Mouse (Mus musculus): ENCODE results near the gene Fam53b. TPM values are rescaled to one million over a fixed set of nuclear protein-coding genes. Genes with fewer than 3 reads are reported as not detected.

Fam53b gene
- polyA plus RNA-seq, 1 experiment from 2014 or later, result 14.7 TPM

DNA sequence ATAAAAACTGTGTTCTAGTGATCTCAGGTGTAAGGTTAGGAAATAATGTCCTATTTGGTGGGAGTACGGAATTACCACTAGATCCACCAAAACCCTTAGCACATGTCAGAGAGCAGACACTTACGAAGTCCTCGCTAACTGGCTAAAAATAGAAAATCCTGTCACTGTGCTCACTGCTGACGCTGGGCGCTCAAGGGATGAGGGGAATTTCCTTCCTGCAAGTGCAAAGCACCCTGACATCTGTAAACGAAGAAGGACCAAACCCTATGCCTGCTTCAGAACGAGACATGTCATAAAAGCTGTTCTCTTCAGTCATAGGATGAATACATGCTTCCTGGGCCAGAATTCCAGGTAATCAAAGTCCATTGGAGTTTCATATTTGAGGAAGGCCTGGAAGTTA lies 27.7 kb downstream of the Fam53b start:
- WGBS, result 68% methylated on average over 7 of the region's 7 CpGs
- H3K4me3 ChIP-seq (ENCODE audit: low read length), result no peak overlapping the region
- no peak overlapping the region for H3K27ac ChIP-seq (ENCODE audit: low read depth, low read length)
- H3K9ac ChIP-seq (ENCODE audit: low read depth, low read length), result no peak overlapping the region
- H3K4me2 ChIP-seq (ENCODE audit: low read length), result no peak overlapping the region
- no peak for ATAC-seq
- no peaks in the 10 kb centered on the region for H3K9me3 ChIP-seq (ENCODE audit: control insufficient read depth, low read length)
- no peaks in the 10 kb centered on the region for H3K36me3 ChIP-seq (ENCODE audit: control insufficient read depth, insufficient read depth, low read length)
- H3K4me1 ChIP-seq (ENCODE audit: control insufficient read depth, insufficient read depth, low read depth, low read length), result peaks cover 28% of the 10 kb centered on the region
- no peaks in the 10 kb centered on the region for H3K27me3 ChIP-seq (replicated peaks; ENCODE audit: control insufficient read depth, insufficient read depth, low read length)

DNA sequence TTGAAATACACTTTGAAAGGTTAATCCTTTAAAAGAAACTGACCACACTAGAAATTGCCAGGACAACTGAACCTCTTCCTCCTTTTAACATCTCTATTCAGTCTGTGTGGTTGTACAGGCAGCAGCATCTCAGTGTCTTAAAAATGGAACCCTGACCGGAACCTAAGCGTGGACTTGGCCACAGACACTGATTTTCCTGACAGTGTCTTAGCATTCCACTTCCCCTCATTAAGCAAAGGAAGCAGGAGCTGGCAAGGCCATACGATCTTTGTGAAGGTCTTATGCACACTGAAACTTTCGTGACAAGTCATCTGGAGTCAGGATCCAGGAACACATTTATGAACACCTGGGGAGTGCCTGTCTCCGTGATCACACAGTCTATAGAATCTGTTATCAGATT lies 29.6 kb downstream of the Fam53b start:
- Histone ChIP-seq H3K4me2 (ENCODE audit: low read length) (no peak overlapping the region), H3K27me3 (replicated peaks; ENCODE audit: control insufficient read depth, insufficient read depth, low read length) (no peaks in the 10 kb centered on the region), H3K4me1 (ENCODE audit: control insufficient read depth, insufficient read depth, low read depth, low read length) (peaks cover 39% of the 10 kb centered on the region), H3K36me3 (ENCODE audit: control insufficient read depth, insufficient read depth, low read length) (no peaks in the 10 kb centered on the region), H3K9ac (ENCODE audit: low read depth, low read length) (no peak overlapping the region), H3K27ac (ENCODE audit: low read depth, low read length) (no peak overlapping the region), H3K4me3 (ENCODE audit: low read length) (no peak overlapping the region), H3K9me3 (ENCODE audit: control insufficient read depth, low read length) (no peaks in the 10 kb centered on the region)
- WGBS, result 75% methylated on average over 5 of the region's 5 CpGs
- ATAC-seq, result no peak

DNA sequence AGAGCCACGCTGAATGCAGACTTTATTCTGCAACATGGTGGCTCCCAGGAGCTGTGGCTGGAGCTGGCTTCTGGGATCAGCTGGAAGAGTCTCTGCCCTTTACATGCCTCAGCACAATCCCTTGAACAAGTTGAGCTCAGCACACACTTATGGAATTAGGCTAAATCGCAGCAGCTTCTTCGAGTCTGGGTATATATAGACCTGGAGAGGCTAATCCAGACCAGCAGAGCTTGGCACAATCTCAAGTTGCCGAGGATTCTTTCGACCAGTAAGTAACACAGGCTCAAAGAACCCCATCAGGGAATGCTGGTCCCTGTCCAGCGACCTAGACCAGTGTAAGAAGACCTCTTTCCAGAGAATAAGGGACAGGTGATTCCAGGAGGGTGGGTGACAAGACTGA lies 31.8 kb downstream of the Fam53b start:
- Histone ChIP-seq H3K4me1 (ENCODE audit: control insufficient read depth, insufficient read depth, low read depth, low read length) (peaks cover 38% of the 10 kb centered on the region), H3K36me3 (ENCODE audit: control insufficient read depth, insufficient read depth, low read length) (no peaks in the 10 kb centered on the region), H3K4me3 (ENCODE audit: low read length) (no peak overlapping the region), H3K4me2 (ENCODE audit: low read length) (no peak overlapping the region), H3K27ac (ENCODE audit: low read depth, low read length) (peak overlapping the region; percentile 73), H3K9me3 (ENCODE audit: control insufficient read depth, low read length) (no peaks in the 10 kb centered on the region), H3K9ac (ENCODE audit: low read depth, low read length) (no peak overlapping the region), H3K27me3 (replicated peaks; ENCODE audit: control insufficient read depth, insufficient read depth, low read length) (no peaks in the 10 kb centered on the region)
- whole genome bisulfite sequencing, result 44% methylated on average over 6 of the region's 6 CpGs
- ATAC-seq, result peak; percentile 19; the same call in 1 of the 2 replicates

DNA sequence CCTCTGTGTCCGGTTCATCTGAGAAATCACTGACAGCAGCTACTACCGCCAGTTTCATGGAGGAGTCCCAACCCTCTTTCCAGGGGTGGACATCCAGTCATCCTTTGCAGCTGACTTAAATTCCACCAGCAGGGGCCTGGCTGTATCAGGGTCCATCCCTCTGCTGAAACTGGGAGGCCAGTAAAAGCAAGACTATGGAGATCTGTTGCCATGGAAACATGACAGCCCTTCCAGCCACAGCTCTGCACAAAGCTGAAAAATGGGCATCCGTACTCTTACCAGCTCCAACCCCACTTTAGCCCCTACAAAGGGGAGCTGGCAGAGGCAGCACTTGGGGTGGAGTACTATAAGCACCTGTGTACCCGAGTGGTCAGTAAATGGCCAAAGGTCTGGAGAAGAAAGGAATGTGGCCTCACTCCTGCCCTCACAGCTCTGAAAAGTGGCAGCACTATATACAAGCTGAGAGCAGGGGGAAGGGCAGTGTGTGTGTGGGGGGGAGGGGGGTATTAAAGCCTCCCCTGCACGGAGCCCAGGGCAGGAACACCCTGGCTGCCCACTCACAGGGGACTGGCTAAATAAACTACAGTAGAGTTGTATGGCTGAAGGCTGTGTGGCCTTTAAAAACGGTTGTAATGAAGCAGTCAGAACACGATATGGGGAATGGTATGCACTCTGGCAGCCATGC lies 32.4 kb downstream of the Fam53b start:
- H3K9ac ChIP-seq (ENCODE audit: low read depth, low read length), result peak overlapping the region; percentile 8; the same call in 1 of the 2 replicates
- peak overlapping the region; percentile 9; the same call in 1 of the 2 replicates for H3K4me2 ChIP-seq (ENCODE audit: low read length)
- H3K4me3 ChIP-seq (ENCODE audit: low read length), result no peak overlapping the region

DNA sequence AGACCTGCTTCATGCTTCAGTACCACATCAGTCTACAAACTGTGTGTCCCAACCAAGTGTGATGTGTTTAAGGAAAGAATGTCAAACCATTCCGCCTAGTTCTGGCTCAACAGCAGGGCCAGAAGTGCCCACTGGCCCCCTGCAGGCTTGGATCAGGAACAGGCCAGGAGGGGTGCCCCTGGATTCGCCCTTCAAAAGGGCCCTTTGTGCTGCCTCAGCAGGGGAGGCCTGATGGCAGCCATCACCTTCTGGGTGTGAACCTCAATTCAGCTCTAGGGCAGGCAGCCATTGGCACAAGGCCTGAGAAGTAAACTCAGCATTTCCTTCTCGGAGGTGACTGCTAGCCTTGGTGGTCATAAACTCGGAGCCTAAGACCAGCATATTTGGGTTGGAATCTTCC lies 33.1 kb downstream of the Fam53b start:
- peak; percentile 57 for ATAC-seq
- 32% methylated on average over 4 of the region's 4 CpGs for WGBS
- peak overlapping the region; percentile 73 for H3K27ac ChIP-seq (ENCODE audit: low read depth, low read length)
- no peak overlapping the region; the same call in 1 of the 2 replicates for H3K9ac ChIP-seq (ENCODE audit: low read depth, low read length)
- no peak overlapping the region for H3K4me3 ChIP-seq (ENCODE audit: low read length)
- H3K4me2 ChIP-seq (ENCODE audit: low read length), result no peak overlapping the region
- no peaks in the 10 kb centered on the region for H3K27me3 ChIP-seq (replicated peaks; ENCODE audit: control insufficient read depth, insufficient read depth, low read length)
- H3K9me3 ChIP-seq (ENCODE audit: control insufficient read depth, low read length), result no peaks in the 10 kb centered on the region
- H3K4me1 ChIP-seq (ENCODE audit: control insufficient read depth, insufficient read depth, low read depth, low read length), result peaks cover 27% of the 10 kb centered on the region
- no peaks in the 10 kb centered on the region for H3K36me3 ChIP-seq (ENCODE audit: control insufficient read depth, insufficient read depth, low read length)

More for the DNA sequence above, 32.4 kb downstream of the Fam53b start:
- ATAC-seq, result peak; percentile 79
- Histone ChIP-seq H3K27ac (ENCODE audit: low read depth, low read length) (peak overlapping the region; percentile 73), H3K4me1 (ENCODE audit: control insufficient read depth, insufficient read depth, low read depth, low read length) (peaks cover 33% of the 10 kb centered on the region), H3K27me3 (replicated peaks; ENCODE audit: control insufficient read depth, insufficient read depth, low read length) (no peaks in the 10 kb centered on the region), H3K9me3 (ENCODE audit: control insufficient read depth, low read length) (no peaks in the 10 kb centered on the region), H3K36me3 (ENCODE audit: control insufficient read depth, insufficient read depth, low read length) (no peaks in the 10 kb centered on the region)
- WGBS, result 21% methylated on average over 7 of the region's 7 CpGs

- H3K36me3 ChIP-seq (ENCODE audit: control insufficient read depth, insufficient read depth, low read length), result no peaks in the 10 kb centered on the region
- no peak overlapping the region for H3K4me2 ChIP-seq (ENCODE audit: low read length)
- WGBS, result 92% methylated on average over 13 of the region's 13 CpGs
- no peak for ATAC-seq
- H3K4me3 ChIP-seq (ENCODE audit: low read length), result no peak overlapping the region
- no peak overlapping the region for H3K9ac ChIP-seq (ENCODE audit: low read depth, low read length)
- no peaks in the 10 kb centered on the region for H3K27me3 ChIP-seq (replicated peaks; ENCODE audit: control insufficient read depth, insufficient read depth, low read length)
- no peak overlapping the region for H3K27ac ChIP-seq (ENCODE audit: low read depth, low read length)
- no peaks in the 10 kb centered on the region for H3K9me3 ChIP-seq (ENCODE audit: control insufficient read depth, low read length)
- peaks cover 23% of the 10 kb centered on the region for H3K4me1 ChIP-seq (ENCODE audit: control insufficient read depth, insufficient read depth, low read depth, low read length)
Observed at GRCm38 (mm10) chr7:132778630-132779029, 35.1 kb downstream of the Fam53b start.

GRCm38 (mm10) chr7:132777728-132778453 lies 35.8 kb downstream of the Fam53b start:
- peaks cover 23% of the 10 kb centered on the region for H3K4me1 ChIP-seq (ENCODE audit: control insufficient read depth, insufficient read depth, low read depth, low read length)
- no peak for ATAC-seq
- no peaks in the 10 kb centered on the region for H3K9me3 ChIP-seq (ENCODE audit: control insufficient read depth, low read length)
- WGBS, result 78% methylated on average over 1 of the region's 1 CpGs
- H3K4me2 ChIP-seq (ENCODE audit: low read length), result no peak overlapping the region
- no peaks in the 10 kb centered on the region for H3K36me3 ChIP-seq (ENCODE audit: control insufficient read depth, insufficient read depth, low read length)
- H3K4me3 ChIP-seq (ENCODE audit: low read length), result no peak overlapping the region
- no peak overlapping the region for H3K9ac ChIP-seq (ENCODE audit: low read depth, low read length)
- H3K27ac ChIP-seq (ENCODE audit: low read depth, low read length), result no peak overlapping the region
- H3K27me3 ChIP-seq (replicated peaks; ENCODE audit: control insufficient read depth, insufficient read depth, low read length), result no peaks in the 10 kb centered on the region

DNA sequence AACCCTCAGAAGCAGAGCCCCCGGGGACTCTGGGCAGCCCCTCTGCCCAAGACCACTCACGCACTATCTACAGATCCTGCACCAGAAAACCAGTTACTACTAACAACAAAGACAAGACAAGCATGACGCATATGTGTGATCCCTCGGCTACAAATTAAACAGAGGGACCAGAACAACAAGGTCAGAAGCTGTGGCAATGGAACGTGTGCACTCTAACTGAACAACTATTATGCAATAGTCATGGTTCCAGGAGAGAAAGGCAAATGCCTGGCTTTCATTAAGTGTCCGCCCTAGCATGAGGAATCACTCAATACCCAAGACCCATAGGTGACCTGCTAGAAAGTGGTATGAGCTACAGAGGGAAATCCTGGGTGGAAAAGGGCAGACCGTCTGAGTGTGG lies 36.6 kb downstream of the Fam53b start:
- Histone ChIP-seq H3K4me3 (ENCODE audit: low read length) (no peak overlapping the region), H3K9me3 (ENCODE audit: control insufficient read depth, low read length) (no peaks in the 10 kb centered on the region), H3K36me3 (ENCODE audit: control insufficient read depth, insufficient read depth, low read length) (no peaks in the 10 kb centered on the region), H3K27ac (ENCODE audit: low read depth, low read length) (no peak overlapping the region), H3K27me3 (replicated peaks; ENCODE audit: control insufficient read depth, insufficient read depth, low read length) (no peaks in the 10 kb centered on the region), H3K4me2 (ENCODE audit: low read length) (no peak overlapping the region), H3K9ac (ENCODE audit: low read depth, low read length) (no peak overlapping the region), H3K4me1 (ENCODE audit: control insufficient read depth, insufficient read depth, low read depth, low read length) (peaks cover 21% of the 10 kb centered on the region)
- 88% methylated on average over 7 of the region's 7 CpGs for WGBS
- ATAC-seq, result no peak

DNA sequence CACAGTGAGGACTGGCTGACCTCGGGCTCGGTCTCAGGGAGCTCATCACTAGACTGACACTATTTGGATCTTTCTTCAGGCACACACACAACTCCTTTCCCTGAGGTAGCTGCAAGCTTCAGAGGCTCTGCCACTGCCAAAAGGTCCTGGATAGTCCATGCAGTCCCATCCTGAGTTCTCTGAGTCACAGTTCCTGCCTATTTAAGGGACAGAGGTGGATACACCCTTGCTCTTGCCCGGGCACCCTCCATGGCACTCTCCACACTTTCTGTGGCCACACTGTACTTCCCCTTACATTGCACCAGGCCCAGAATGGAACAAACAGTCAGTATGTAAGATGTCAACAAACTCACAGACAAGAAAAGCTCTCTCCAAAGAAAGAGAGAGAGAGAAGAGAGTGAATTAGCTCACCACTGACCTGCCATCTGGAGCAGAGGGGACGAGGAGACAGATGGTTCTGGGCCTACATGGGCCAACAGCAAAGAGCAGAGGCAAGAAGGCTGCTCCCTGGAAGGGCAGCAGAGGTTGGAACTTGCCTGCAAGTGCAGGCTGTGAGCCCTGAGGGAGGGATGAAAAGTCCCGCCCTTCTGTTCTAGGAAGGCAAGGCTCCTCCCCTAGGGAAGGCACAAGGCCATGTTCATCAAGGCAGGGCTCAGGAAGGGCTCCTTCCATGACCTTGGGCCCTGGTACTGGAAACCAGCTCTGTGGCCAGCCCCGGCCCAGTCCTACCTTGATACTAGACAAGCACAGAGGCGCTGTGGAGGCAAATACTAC lies 37.2 kb downstream of the Fam53b start:
- 84% methylated on average over 7 of the region's 7 CpGs for WGBS
- no peak for ATAC-seq

More for the DNA sequence above, 37.2 kb downstream of the Fam53b start:
- Histone ChIP-seq H3K27ac (ENCODE audit: low read depth, low read length) (no peak overlapping the region), H3K4me1 (ENCODE audit: control insufficient read depth, insufficient read depth, low read depth, low read length) (peaks cover 16% of the 10 kb centered on the region), H3K36me3 (ENCODE audit: control insufficient read depth, insufficient read depth, low read length) (no peaks in the 10 kb centered on the region), H3K4me3 (ENCODE audit: low read length) (no peak overlapping the region), H3K27me3 (replicated peaks; ENCODE audit: control insufficient read depth, insufficient read depth, low read length) (no peaks in the 10 kb centered on the region), H3K9ac (ENCODE audit: low read depth, low read length) (no peak overlapping the region), H3K4me2 (ENCODE audit: low read length) (no peak overlapping the region), H3K9me3 (ENCODE audit: control insufficient read depth, low read length) (no peaks in the 10 kb centered on the region)

Measured in hindbrain, embryonic 16.5 days (tissue).